Mouse (Mus musculus): ENCODE measurements around the gene Washc3.

- TF ChIP-seq CTCF (IDR thresholded peaks at IDR 0.05; ENCODE audit: control insufficient read depth, insufficient read depth, insufficient read length) (no peak), CEBPB (IDR thresholded peaks at IDR 0.05; ENCODE audit: low read depth) (no peak), USF1 (IDR thresholded peaks at IDR 0.05; ENCODE audit: low read depth) (no peak)
Measured at GRCm38 (mm10) chr10:88231671-88232070, 30.8 kb downstream of the Washc3 start.

All from C2C12 (cell line).